Mouse (Mus musculus) heart, adult 9 months (tissue): ENCODE data around the gene Eno3.
A peak's percentile ranks its signal among the peaks of the same experiment; 100 is the strongest.

Source experiments
- DNase-seq, 2 experiments: peaks; one replicate each; pipeline ENCODE4 v3.0.0; 2022; ENCODE audit warnings: low spot score in 2 of 2

The Eno3 gene

GRCm38 (mm10) chr11:70656964-70657363 is at the start of gene Eno3:
TSS of gene Eno3 (plus strand) at chr11:70657202.
- DNase-seq: peak in 1 of 2 experiments; percentile 51

- no peak for DNase-seq
Measured at GRCm38 (mm10) chr11:70607611-70608010, 49.4 kb upstream of the Eno3 start.

- DNase-seq: no peak
Measured at GRCm38 (mm10) chr11:70608381-70609066, 48.5 kb upstream of the Eno3 start.

GRCm38 (mm10) chr11:70610752-70611151 is 46.2 kb upstream of the Eno3 start:
- no peak for DNase-seq

GRCm38 (mm10) chr11:70612505-70612904 is 44.5 kb upstream of the Eno3 start:
- no peak for DNase-seq

- peak; percentile 68 to 74 for DNase-seq
Measured at GRCm38 (mm10) chr11:70615074-70615473, 41.9 kb upstream of the Eno3 start.

- DNase-seq: no peak
Measured at GRCm38 (mm10) chr11:70615516-70616093, 41.4 kb upstream of the Eno3 start, which contains the start of gene 4930544D05Rik. TSS of gene 4930544D05Rik (plus strand) at chr11:70615848.

- no peak for DNase-seq
Measured at GRCm38 (mm10) chr11:70619101-70619500, 37.9 kb upstream of the Eno3 start, which contains the start of gene Chrne. TSS of gene Chrne (minus strand) at chr11:70619216.

GRCm38 (mm10) chr11:70621972-70622814 is 34.8 kb upstream of the Eno3 start:
- no peak for DNase-seq

- DNase-seq: no peak
Measured at GRCm38 (mm10) chr11:70623053-70623742, 33.8 kb upstream of the Eno3 start.

- DNase-seq: no peak
Measured at GRCm38 (mm10) chr11:70625473-70625872, 31.5 kb upstream of the Eno3 start.

GRCm38 (mm10) chr11:70626877-70627276 is 30.1 kb upstream of the Eno3 start:
- DNase-seq: no peak

GRCm38 (mm10) chr11:70628431-70628830 is 28.6 kb upstream of the Eno3 start:
- no peak for DNase-seq

- DNase-seq: no peak
Measured at GRCm38 (mm10) chr11:70629557-70629956, 27.4 kb upstream of the Eno3 start.

- no peak for DNase-seq
Measured at GRCm38 (mm10) chr11:70630129-70630528, 26.9 kb upstream of the Eno3 start.

- DNase-seq: no peak
Measured at GRCm38 (mm10) chr11:70635601-70636000, 21.4 kb upstream of the Eno3 start.

- no peak for DNase-seq
Measured at GRCm38 (mm10) chr11:70637764-70638163, 19.2 kb upstream of the Eno3 start.

- DNase-seq: no peak
Measured at GRCm38 (mm10) chr11:70638293-70638692, 18.7 kb upstream of the Eno3 start.

- DNase-seq: no peak
Measured at GRCm38 (mm10) chr11:70638714-70639278, 18.2 kb upstream of the Eno3 start, which contains the start of gene Gp1ba. TSS of gene Gp1ba (plus strand) at chr11:70639122.

GRCm38 (mm10) chr11:70639976-70640375 is 17.0 kb upstream of the Eno3 start:
- no peak for DNase-seq

GRCm38 (mm10) chr11:70641241-70641640 is 15.8 kb upstream of the Eno3 start:
- no peak for DNase-seq
